10 mouse cellular contexts compared by ENCODE assay signal in the genomic region with DNA sequence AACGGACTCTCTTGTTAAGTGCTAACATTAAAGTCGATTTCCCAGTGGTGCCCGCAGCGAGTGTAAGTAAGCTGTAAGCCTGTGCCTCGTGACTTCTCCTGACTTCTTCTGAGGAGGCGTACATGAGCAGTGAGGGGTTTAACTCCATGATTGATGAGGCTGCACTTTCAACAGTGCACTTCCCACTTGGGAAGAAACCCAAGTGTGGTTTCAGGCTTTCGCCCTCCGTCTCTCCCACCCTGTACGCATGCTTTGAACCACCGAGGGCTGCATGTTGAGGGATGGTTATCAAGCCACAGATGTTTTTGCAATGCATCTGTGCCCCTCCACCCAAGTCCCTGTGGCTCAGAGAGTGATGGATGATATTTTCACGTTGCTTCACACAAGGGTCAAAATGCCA. TPM values are rescaled to one million over a fixed set of nuclear protein-coding genes. Genes with fewer than 3 reads are reported as not detected.
A peak's percentile ranks its signal among the peaks of the same experiment; 100 is the strongest.
DNase-seq lines count a peak whose midpoint lies in the region; ATAC-seq lines count a peak whose summit lies in the region.
"Had no signal": no experiment of that assay in that cellular context is flagged by ENCODE, and none has a peak within 500 bp of the region (broad histone marks: within the 10 kb centered on the region; RNA-seq: fewer than 3 reads in every experiment).

No protein-coding gene starts in this region.

- DNase-seq in forebrain, embryonic 10.5 days (ENCODE audit: extremely low spot score, low spot score), result no peak
- no peak for DNase-seq in testis, postnatal 14 days (ENCODE audit: low spot score)
- no peak for DNase-seq in layer of hippocampus, postnatal 36 days
- DNase-seq in T-cell, adult 2 months (ENCODE audit: low spot score), result no peak
- DNase-seq: heart, adult 2 months had no signal

- peak overlapping the region; percentile 88 for H3K27ac ChIP-seq in forebrain, embryonic 10.5 days
- no peak overlapping the region for H3K27ac ChIP-seq in forebrain, embryonic 12.5 days
- no peak overlapping the region for H3K27ac ChIP-seq in midbrain, embryonic 12.5 days (replicated peaks)
- H3K27ac ChIP-seq in midbrain, embryonic 15.5 days, result no peak overlapping the region
- no peak overlapping the region for H3K27ac ChIP-seq in limb, embryonic 13.5 days
- H3K27ac ChIP-seq: heart, adult 2 months; liver, embryonic 14.5 days had no signal

- no peaks in the 10 kb centered on the region for H3K9me3 ChIP-seq in forebrain, embryonic 10.5 days
- no peaks in the 10 kb centered on the region for H3K9me3 ChIP-seq in forebrain, embryonic 12.5 days
- no peaks in the 10 kb centered on the region for H3K9me3 ChIP-seq in midbrain, embryonic 12.5 days
- no peaks in the 10 kb centered on the region for H3K9me3 ChIP-seq in midbrain, embryonic 15.5 days
- no peaks in the 10 kb centered on the region for H3K9me3 ChIP-seq in limb, embryonic 13.5 days

- no peak overlapping the region for H3K4me2 ChIP-seq in forebrain, embryonic 12.5 days
- H3K4me2 ChIP-seq in midbrain, embryonic 12.5 days (replicated peaks), result no peak overlapping the region
- no peak overlapping the region for H3K4me2 ChIP-seq in midbrain, embryonic 15.5 days
- peak overlapping the region; percentile 17; the same call in 1 of the 2 replicates for H3K4me2 ChIP-seq in limb, embryonic 13.5 days (replicated peaks)

- no peak overlapping the region for H3K9ac ChIP-seq in forebrain, embryonic 12.5 days
- 0 out of 2 replicates have a peak overlapping the region, but pooled peaks have one; percentile 20 for H3K9ac ChIP-seq in midbrain, embryonic 12.5 days (replicated peaks)
- H3K9ac ChIP-seq in midbrain, embryonic 15.5 days, result no peak overlapping the region
- no peak overlapping the region for H3K9ac ChIP-seq in limb, embryonic 13.5 days
- H3K9ac ChIP-seq: liver, embryonic 14.5 days had no signal

- WGBS in forebrain, embryonic 10.5 days, result 65% methylated on average over 11 of the region's 11 CpGs
- WGBS in forebrain, embryonic 12.5 days, result 45% methylated on average over 11 of the region's 11 CpGs
- 38% methylated on average over 11 of the region's 11 CpGs for WGBS in midbrain, embryonic 12.5 days
- WGBS in midbrain, embryonic 15.5 days, result 37% methylated on average over 11 of the region's 11 CpGs
- WGBS in limb, embryonic 13.5 days, result 21% methylated on average over 11 of the region's 11 CpGs

- H3K27me3 ChIP-seq in forebrain, embryonic 10.5 days (ENCODE audit: poor library complexity, severe bottlenecking), result no peaks in the 10 kb centered on the region
- H3K27me3 ChIP-seq in forebrain, embryonic 12.5 days, result peaks cover 14% of the 10 kb centered on the region
- no peaks in the 10 kb centered on the region for H3K27me3 ChIP-seq in midbrain, embryonic 12.5 days
- no peaks in the 10 kb centered on the region for H3K27me3 ChIP-seq in midbrain, embryonic 15.5 days (replicated peaks)
- peaks cover 7% of the 10 kb centered on the region; the same call in 1 of the 2 replicates for H3K27me3 ChIP-seq in limb, embryonic 13.5 days

- H3K4me3 ChIP-seq in forebrain, embryonic 10.5 days, result no peak overlapping the region
- no peak overlapping the region for H3K4me3 ChIP-seq in forebrain, embryonic 12.5 days (replicated peaks)
- H3K4me3 ChIP-seq in midbrain, embryonic 12.5 days, result no peak overlapping the region
- no peak overlapping the region for H3K4me3 ChIP-seq in midbrain, embryonic 15.5 days
- H3K4me3 ChIP-seq in limb, embryonic 13.5 days, result no peak overlapping the region
- H3K4me3 ChIP-seq: heart, adult 2 months had no signal

- H3K36me3 ChIP-seq in forebrain, embryonic 10.5 days (replicated peaks), result peaks cover 51% of the 10 kb centered on the region
- no peaks in the 10 kb centered on the region for H3K36me3 ChIP-seq in forebrain, embryonic 12.5 days (replicated peaks)
- no peaks in the 10 kb centered on the region for H3K36me3 ChIP-seq in midbrain, embryonic 12.5 days
- no peaks in the 10 kb centered on the region for H3K36me3 ChIP-seq in midbrain, embryonic 15.5 days (replicated peaks)
- no peaks in the 10 kb centered on the region for H3K36me3 ChIP-seq in limb, embryonic 13.5 days

- peaks cover 70% of the 10 kb centered on the region for H3K4me1 ChIP-seq in forebrain, embryonic 10.5 days
- H3K4me1 ChIP-seq in forebrain, embryonic 12.5 days, result peaks cover 40% of the 10 kb centered on the region
- peaks cover 39% of the 10 kb centered on the region for H3K4me1 ChIP-seq in midbrain, embryonic 12.5 days
- peaks cover 24% of the 10 kb centered on the region for H3K4me1 ChIP-seq in midbrain, embryonic 15.5 days
- H3K4me1 ChIP-seq in limb, embryonic 13.5 days, result peaks cover 28% of the 10 kb centered on the region

- no peak for ATAC-seq in forebrain, embryonic 12.5 days (ENCODE audit: low FRiP score)
- no peak for ATAC-seq in midbrain, embryonic 12.5 days (ENCODE audit: low FRiP score, low read depth)
- ATAC-seq in midbrain, embryonic 15.5 days (replicated peaks), result no peak
- ATAC-seq in limb, embryonic 13.5 days (ENCODE audit: low FRiP score, low read depth), result 0 out of 2 replicates have a peak, but pooled peaks have one; percentile 51

RNA-seq across cellular contexts. Expression of a gene that starts 47.5 kb away (rescaled TPM):
- polyA plus RNA-seq in forebrain, embryonic 10.5 days (2016; fragmentation: Nextera tagmentation; extraction: Ambion mirVana), result 5.2 and 5.5 TPM in 2 replicates
- 12.5 TPM in 2 replicates for polyA plus RNA-seq in forebrain, embryonic 12.5 days (2016; fragmentation: Nextera tagmentation; extraction: Ambion mirVana)
- 11.4 and 13.7 TPM in 2 replicates for polyA plus RNA-seq in midbrain, embryonic 12.5 days (2016; fragmentation: Nextera tagmentation; extraction: Ambion mirVana)
- polyA plus RNA-seq in midbrain, embryonic 15.5 days (2015; fragmentation: Nextera tagmentation; extraction: Ambion mirVana), result 13.8 and 15.5 TPM in 2 replicates
- 9.2 and 9.9 TPM in 2 replicates for polyA plus RNA-seq in limb, embryonic 13.5 days (2015; fragmentation: Nextera tagmentation; extraction: Ambion mirVana)
- total RNA-seq in layer of hippocampus, postnatal 36 days (2021), result 10 to 100 TPM; 29.5 to 30.8 TPM
